Mouse (Mus musculus) stomach, embryonic 16.5 days (tissue): ENCODE measurements around the gene Cldn2. TPM values are rescaled to one million over a fixed set of nuclear protein-coding genes. Genes with fewer than 3 reads are reported as not detected.
"Not testable (repeated sequence)": the region's sequence is repeated elsewhere in the genome, so short reads cannot be mapped to it uniquely, and the experiment has no call there.

Source experiments
- ATAC-seq: fragments of 200-750 bp; cut with Nextera tagmentation; 2 replicates; pipeline ENCODE4 v1.8.0; 2017; ENCODE audit warnings: moderate number of reproducible peaks, moderate TSS enrichment; ENCODE audit not compliant: insufficient read depth, low FRiP score
- H3K27ac ChIP-seq: fragments of 300-500 bp; sonication (generic); 2 replicates; pipeline ENCODE4 v1.5.1; 2014; ENCODE audit warnings: low read length
- H3K27me3 ChIP-seq: fragments of 300-500 bp; sonication (generic); 2 replicates; pipeline ENCODE4 v1.6.1; 2014; ENCODE audit warnings: low read length, control low read depth, mixed read lengths; ENCODE audit not compliant: control insufficient read depth, insufficient read depth
- H3K36me3 ChIP-seq: fragments of 300-500 bp; sonication (generic); 2 replicates; pipeline ENCODE4 v1.6.1; 2014; ENCODE audit warnings: low read length; ENCODE audit not compliant: control insufficient read depth, insufficient read depth
- H3K4me1 ChIP-seq: fragments of 300-500 bp; sonication (generic); 2 replicates; pipeline ENCODE4 v1.6.1; 2014; ENCODE audit warnings: low read length, control low read depth, mixed read lengths; ENCODE audit not compliant: control insufficient read depth, insufficient read depth
- H3K4me2 ChIP-seq: fragments of 300-500 bp; sonication (generic); 2 replicates; pipeline ENCODE4 v1.6.1; 2014; ENCODE audit warnings: low read depth, low read length, mixed read lengths
- H3K4me3 ChIP-seq: fragments of 300-500 bp; sonication (generic); replicated peaks from 2 replicates; pipeline ENCODE4 v1.5.1; 2014; ENCODE audit warnings: mild to moderate bottlenecking, low read length
- H3K9ac ChIP-seq: fragments of 300-500 bp; sonication (generic); 2 replicates; pipeline ENCODE4 v1.6.1; 2014; ENCODE audit warnings: low read length
- H3K9me3 ChIP-seq: fragments of 300-500 bp; sonication (generic); replicated peaks from 2 replicates; pipeline ENCODE4 v1.6.1; 2016; ENCODE audit warnings: low read length, control low read depth; ENCODE audit not compliant: control insufficient read depth
- WGBS: fragments of 180-500 bp; shearing (Covaris S2); extraction: QIAGEN DNeasy Blood & Tissue Kit; methylation state at CpG from one replicate; pipeline ENCODE4 v1.1.7; 2014; 5-methylcytosine and 5-hydroxymethylcytosine counted together
- polyA plus RNA-seq: library from polyadenylated mRNA; unstranded; fragments of >200 nt; fragmentation: Nextera tagmentation; extraction: Ambion mirVana; gene quantifications from 2 replicates; pipeline ENCODE4 v1.2.1, GENCODE M21; 2015

The Cldn2 gene
- polyA plus RNA-seq, result 10.8 and 13.4 TPM in 2 replicates

DNA sequence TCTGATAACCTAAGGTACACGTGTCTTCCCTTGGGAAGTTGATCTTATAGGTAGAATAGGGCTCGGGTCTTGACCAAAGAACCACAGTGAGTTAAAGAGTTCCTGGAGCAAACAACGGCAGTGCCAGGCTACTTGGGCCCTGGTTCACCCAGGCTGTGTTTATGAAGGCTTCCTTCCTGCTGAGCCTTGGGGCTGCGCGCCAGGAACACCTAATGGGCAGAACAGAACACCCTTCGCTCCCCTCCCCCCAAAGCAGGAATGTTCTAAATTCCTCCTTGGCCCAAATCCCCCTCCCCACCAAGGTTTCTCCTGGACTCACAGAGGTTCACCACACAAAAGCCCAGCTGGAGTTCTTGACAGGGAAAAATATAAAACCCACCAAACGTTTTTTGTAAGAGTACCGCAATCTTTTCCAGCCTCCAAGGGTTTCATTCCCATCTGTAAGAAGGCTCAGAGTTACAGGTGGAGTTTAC, at the start of gene Cldn2:
Gene Cldn2, plus strand, starts transcription at position 423 of the 473 bp plus-strand sequence.
- WGBS, result 61% methylated on average over 8 of the region's 8 CpGs
- Histone ChIP-seq H3K9me3 (no peaks in the 10 kb centered on the region), H3K36me3 (no peaks in the 10 kb centered on the region), H3K4me2 (no peak within 1 kb of the TSS), H3K4me3 (no peak within 1 kb of the TSS), H3K4me1 (no peaks in the 10 kb centered on the region), H3K9ac (no peak within 1 kb of the TSS), H3K27ac (no peak within 1 kb of the TSS), H3K27me3 (peaks cover 6% of the 10 kb centered on the region; the same call in 1 of the 2 replicates)
- ATAC-seq, result no peak

DNA sequence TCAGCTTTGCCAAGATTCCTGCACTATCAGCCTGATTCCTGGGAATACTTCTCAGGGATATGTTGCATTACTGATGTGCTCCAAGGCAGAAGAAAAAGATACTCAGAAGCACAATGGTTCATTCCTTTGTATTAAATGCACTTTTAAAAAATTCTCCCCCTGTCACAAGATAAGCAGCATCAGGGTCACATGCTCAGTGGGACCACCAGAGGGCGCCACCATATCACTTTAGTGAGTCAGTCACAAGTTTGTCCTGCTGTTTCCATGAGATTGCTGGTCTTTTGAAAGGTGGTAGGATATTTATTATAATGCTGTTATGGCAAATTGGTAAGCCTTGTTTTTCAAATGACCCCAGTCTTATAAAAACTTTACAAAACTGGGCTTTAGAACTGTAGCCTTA, 48.8 kb upstream of the Cldn2 start:
- WGBS, result 9% methylated on average over 1 of the region's 1 CpGs
- H3K27me3 ChIP-seq, result no peaks in the 10 kb centered on the region
- H3K9me3 ChIP-seq, result no peaks in the 10 kb centered on the region
- no peak for ATAC-seq
- no peaks in the 10 kb centered on the region for H3K4me1 ChIP-seq
- no peaks in the 10 kb centered on the region for H3K36me3 ChIP-seq
- no peak overlapping the region for H3K4me2 ChIP-seq
- no peak overlapping the region for H3K4me3 ChIP-seq
- no peak overlapping the region for H3K9ac ChIP-seq
- H3K27ac ChIP-seq, result no peak overlapping the region

DNA sequence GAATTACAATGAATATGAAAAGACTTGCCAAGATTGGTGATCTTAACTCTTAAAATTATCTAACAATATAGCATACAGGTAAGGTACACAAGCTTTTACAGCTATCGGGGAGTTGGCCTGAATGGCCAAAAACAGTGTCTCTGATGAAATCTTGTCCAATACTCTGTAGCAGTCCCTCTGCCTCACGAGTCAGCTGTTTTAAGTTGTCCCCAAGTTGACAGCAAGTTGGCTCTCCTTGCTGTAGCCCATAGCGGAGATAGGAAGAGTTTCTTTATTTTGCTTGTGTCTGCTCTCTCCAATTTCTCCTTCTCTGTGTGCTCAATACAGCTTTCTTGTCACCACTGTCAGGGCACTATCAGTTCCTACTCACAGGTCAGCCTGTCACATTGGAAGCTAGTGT, 42.0 kb upstream of the Cldn2 start:
- WGBS, result 68% methylated on average over 3 of the region's 3 CpGs
- not testable (repeated sequence) for H3K9me3 ChIP-seq, H3K36me3 ChIP-seq, ATAC-seq, H3K9ac ChIP-seq, H3K4me2 ChIP-seq, H3K4me3 ChIP-seq, H3K27me3 ChIP-seq, H3K4me1 ChIP-seq, H3K27ac ChIP-seq

DNA sequence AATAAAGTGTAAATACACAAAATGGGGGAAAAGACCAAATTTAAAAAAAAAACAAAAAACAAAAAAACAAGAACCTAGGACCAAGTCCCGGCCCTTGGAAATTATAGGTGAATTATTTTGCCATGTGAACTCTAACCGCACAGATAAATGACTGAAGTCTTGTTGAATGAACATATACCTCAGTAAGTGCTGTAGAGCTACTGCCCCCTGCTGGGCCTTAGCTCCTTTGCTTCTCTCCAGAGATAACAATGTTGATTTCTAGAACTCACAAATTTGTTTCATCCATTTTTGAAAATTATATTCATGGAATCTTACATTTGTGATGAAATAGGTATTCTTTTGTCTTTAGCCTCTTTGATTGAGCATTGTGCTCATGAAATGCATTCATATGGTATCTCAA, 38.1 kb upstream of the Cldn2 start:
- Histone ChIP-seq H3K27ac (no peak overlapping the region), H3K27me3 (no peaks in the 10 kb centered on the region), H3K9ac (no peak overlapping the region), H3K36me3 (no peaks in the 10 kb centered on the region), H3K4me1 (no peaks in the 10 kb centered on the region), H3K9me3 (no peaks in the 10 kb centered on the region), H3K4me3 (no peak overlapping the region), H3K4me2 (no peak overlapping the region)
- ATAC-seq, result no peak
- 77% methylated on average over 2 of the region's 2 CpGs for WGBS

DNA sequence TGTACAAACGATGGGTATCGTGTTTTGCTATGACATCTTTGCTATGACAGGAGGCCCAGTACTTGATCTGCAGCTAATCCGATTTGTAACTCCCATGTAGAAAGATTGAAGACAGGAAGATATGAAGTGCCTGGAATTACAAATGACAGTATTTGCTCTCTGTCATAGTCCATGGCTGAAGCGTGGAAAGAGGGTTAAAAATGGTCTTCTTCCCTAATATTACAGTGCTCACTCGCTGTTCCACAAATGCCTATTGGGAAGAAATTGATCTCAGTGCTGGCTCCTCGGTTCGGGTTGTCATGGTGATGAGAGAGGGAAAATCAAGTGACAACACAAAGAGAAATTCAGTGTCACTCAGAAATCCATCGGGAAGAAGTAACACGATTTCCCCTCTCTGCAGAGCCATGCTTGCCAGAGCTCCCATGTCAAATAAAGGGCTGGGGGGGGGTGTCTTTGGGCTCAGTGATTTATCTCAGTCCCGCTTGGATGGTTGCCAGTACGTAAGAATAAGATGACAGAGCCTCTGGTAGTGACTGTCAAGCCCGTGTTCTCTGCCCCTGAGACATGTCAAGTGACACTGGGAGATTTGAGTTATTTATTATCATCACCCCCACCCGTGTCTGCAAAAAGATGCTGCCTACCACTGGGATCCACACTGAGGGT, 30.5 kb upstream of the Cldn2 start:
- H3K36me3 ChIP-seq, result no peaks in the 10 kb centered on the region
- H3K4me1 ChIP-seq, result no peaks in the 10 kb centered on the region
- no peak for ATAC-seq
- no peak overlapping the region for H3K27ac ChIP-seq
- H3K4me3 ChIP-seq, result no peak overlapping the region
- H3K9me3 ChIP-seq, result no peaks in the 10 kb centered on the region
- no peaks in the 10 kb centered on the region for H3K27me3 ChIP-seq
- 67% methylated on average over 13 of the region's 13 CpGs for WGBS
- no peak overlapping the region for H3K9ac ChIP-seq
- no peak overlapping the region for H3K4me2 ChIP-seq

DNA sequence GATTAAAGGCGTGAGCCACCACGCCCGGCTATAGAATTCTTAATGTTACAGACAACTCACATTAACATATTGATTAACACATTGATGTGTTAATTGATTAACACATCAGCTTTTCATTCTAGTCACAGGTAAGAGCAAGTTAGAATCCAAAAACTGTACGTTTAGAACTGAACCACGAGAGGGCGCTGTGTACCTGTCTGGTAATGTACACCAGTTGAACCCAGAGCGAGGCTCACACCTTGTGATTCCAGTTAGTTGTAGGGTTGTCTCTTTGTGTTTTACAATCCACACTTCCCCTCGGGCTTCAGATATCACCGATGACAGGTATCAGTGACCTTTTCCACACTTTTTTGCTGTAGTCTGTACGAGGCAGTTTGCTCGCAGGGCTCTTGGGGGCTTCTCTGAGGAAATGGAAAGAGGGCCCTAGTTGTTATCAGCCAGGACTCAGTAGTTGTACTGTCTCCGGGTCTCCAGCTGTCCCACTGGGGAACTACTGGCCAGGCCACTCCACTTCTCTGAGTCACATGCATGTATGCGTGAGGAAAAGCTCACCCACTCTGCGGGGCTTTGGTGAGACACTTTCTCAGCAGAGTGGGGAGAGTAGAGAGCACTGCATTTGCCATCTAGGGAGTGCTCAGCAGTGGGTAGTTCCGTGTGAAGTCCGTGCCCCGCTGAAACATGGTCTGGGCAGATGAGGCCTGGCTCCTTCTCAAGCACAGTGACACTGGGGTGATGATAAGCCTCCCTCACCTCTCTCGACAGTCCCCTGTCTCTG, 26.1 kb upstream of the Cldn2 start:
- Histone ChIP-seq H3K9ac (no peak overlapping the region), H3K4me2 (no peak overlapping the region), H3K9me3 (no peaks in the 10 kb centered on the region), H3K36me3 (no peaks in the 10 kb centered on the region), H3K4me1 (no peaks in the 10 kb centered on the region), H3K4me3 (no peak overlapping the region), H3K27me3 (no peaks in the 10 kb centered on the region; the same call in 1 of the 2 replicates), H3K27ac (no peak overlapping the region)
- ATAC-seq, result no peak; the same call in 1 of the 2 replicates
- WGBS, result 32% methylated on average over 18 of the region's 18 CpGs

DNA sequence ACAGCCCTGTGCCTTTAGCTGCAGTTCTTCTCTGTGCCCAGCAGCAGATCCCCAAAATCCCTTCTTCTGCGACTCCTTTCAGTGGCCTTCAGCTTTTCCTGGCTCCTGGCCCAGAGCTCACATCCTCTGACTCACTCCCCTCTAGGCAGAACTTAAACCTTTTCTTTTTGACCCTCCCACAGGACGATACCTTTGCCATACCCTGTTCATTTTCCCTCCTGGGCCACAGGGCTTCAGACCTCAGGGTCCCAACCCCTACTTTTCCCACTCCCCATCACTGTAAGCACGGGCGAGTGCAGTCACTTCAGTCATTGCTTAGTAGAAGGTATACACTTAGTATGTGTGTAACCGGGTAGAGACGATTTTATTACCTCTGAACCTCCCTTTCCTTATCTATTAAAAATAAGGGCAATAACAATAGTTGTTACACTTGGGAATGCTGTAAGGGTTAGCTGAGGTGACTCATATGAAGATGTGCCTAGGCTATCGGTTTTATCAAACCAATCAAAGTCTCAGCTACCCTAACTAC, 25.5 kb upstream of the Cldn2 start:
- 69% methylated on average over 7 of the region's 7 CpGs for WGBS
- Histone ChIP-seq H3K9me3 (no peaks in the 10 kb centered on the region), H3K4me3 (no peak overlapping the region), H3K27me3 (no peaks in the 10 kb centered on the region; the same call in 1 of the 2 replicates), H3K4me1 (no peaks in the 10 kb centered on the region), H3K9ac (no peak overlapping the region), H3K27ac (no peak overlapping the region), H3K36me3 (no peaks in the 10 kb centered on the region), H3K4me2 (no peak overlapping the region)
- no peak; the same call in 1 of the 2 replicates for ATAC-seq

DNA sequence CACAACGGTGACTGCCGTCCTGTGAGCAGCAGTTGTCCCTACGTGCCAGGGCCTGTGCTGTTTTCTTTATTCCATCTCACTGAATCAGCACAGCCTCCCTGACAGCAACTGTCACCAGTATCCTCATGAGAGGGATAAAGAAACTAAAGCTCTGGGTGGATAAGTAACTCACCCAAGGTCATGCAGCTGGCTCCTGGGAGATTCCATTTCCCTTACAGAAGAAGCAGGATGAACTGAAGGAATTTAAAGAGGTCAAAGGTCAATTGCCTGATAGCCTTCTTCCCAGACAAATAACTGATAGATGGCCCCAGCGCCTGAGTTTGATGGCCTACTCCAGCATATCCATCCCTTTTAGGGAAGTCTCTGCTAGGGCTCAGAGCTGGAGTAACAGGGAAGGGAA, 23.3 kb upstream of the Cldn2 start:
- H3K4me3 ChIP-seq, result no peak overlapping the region
- H3K9me3 ChIP-seq, result no peaks in the 10 kb centered on the region
- H3K4me2 ChIP-seq, result no peak overlapping the region
- no peak overlapping the region for H3K9ac ChIP-seq
- H3K27ac ChIP-seq, result no peak overlapping the region
- peaks cover 3% of the 10 kb centered on the region; the same call in 1 of the 2 replicates for H3K27me3 ChIP-seq
- H3K36me3 ChIP-seq, result no peaks in the 10 kb centered on the region
- H3K4me1 ChIP-seq, result no peaks in the 10 kb centered on the region
- 51% methylated on average over 4 of the region's 4 CpGs for WGBS
- no peak for ATAC-seq

DNA sequence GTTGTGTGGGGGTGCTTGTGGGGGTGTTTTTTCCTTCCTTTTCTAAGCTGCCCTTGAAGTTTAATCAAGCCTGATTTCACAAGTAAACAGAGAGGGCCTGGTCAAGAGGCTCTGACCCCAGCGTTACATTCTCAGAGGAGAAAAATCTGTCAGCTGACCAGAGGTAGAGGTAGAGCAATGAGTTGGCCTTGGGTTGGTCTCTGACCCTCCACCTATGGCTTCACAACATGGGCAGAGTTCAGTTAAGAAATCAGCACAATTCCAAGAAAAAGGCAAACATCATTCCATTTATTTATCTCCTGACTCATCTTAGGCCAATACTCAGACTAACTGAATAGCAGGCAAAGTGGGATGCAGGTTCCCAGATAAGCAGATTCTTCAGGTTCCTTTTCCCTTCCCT, 21.7 kb upstream of the Cldn2 start:
- Histone ChIP-seq H3K4me1 (no peaks in the 10 kb centered on the region), H3K9ac (no peak overlapping the region), H3K27ac (no peak overlapping the region), H3K36me3 (no peaks in the 10 kb centered on the region), H3K9me3 (no peaks in the 10 kb centered on the region), H3K27me3 (peaks cover 3% of the 10 kb centered on the region; the same call in 1 of the 2 replicates), H3K4me3 (no peak overlapping the region), H3K4me2 (no peak overlapping the region)
- WGBS, result 55% methylated on average over 1 of the region's 1 CpGs
- no peak for ATAC-seq
